Mouse (Mus musculus) hematopoietic stem cell, adult 5-6 weeks (primary cell): ENCODE measurements around the gene 2010109A12Rik. TPM values are rescaled to one million over a fixed set of nuclear protein-coding genes. Genes with fewer than 3 reads are reported as not detected.

Source experiments
- ATAC-seq, 2 experiments: fragments of 125-278 bp in 1 of 2; replicated peaks in 1 of 2; 2 replicates each; pipeline ENCODE4 v1.8.0; 2016 to 2017; ENCODE audit warnings: inconsistent platforms in 2 of 2, mild to moderate bottlenecking in 2 of 2, moderate number of reproducible peaks in 2 of 2, low read depth in 1 of 2, moderate TSS enrichment in 1 of 2; ENCODE audit not compliant: low FRiP score in 2 of 2, poor library complexity in 2 of 2, severe bottlenecking in 2 of 2, insufficient read depth in 1 of 2, low TSS enrichment in 1 of 2
- total RNA-seq: library from RNA; stranded (forward); fragments of 172-1452, 232-1000 nt; gene quantifications from 2 replicates; pipeline ENCODE4 v1.2.3, GENCODE M21; 2017

2010109A12Rik gene
- 4.8 and 4.9 TPM in 2 replicates for total RNA-seq

DNA sequence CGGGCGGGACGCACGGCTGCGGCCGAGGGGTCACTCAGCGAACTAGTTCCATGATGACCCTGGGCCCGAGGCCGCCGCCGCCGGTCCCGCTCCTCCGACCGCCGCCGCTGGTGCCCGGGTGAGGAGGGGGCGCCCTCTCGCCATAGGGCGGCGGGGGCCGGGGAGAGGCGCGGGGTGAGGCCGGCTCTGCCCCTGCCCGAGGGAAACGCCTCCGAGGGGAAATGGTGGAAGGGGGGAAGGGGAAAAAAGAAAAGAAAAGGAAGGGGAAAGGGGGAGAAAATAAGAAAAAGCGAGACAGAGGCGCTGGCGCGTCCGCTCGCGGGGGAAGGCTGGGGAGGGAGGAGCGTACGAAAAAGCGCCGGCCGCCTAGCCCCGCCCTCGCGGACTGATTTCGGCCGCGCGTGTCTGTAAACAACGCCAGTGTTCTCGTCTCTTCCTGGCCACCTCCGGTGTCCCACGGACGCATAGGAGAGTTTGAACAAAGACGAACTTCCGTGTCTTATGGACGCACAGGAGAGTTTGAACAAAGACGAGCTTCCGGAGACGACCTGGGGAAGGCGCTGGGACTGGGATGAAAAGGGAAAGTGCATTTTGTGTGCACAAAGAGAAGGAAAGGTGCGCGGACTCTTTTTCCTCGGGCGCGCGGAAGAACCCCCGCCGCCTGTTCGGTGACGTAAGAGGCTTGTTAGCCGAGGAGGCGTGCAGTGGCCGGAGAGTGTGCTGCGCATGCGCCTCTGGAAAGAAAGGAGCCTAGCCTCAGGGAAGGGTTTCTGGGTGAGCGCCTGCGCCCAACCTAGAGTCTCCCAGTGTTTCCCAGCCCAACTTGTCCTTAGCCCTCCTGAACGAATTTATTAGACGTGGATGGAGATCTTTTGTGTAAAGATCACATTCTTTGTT lies at the start of gene 2010109A12Rik, which contains the start of gene Ccni:
Gene 2010109A12Rik, plus strand, starts transcription at position 410 of the 897 bp plus-strand sequence.
Gene Ccni, minus strand, starts transcription at position 387 of the 897 bp plus-strand sequence.
- peak; percentile 93 to 94 for ATAC-seq

DNA sequence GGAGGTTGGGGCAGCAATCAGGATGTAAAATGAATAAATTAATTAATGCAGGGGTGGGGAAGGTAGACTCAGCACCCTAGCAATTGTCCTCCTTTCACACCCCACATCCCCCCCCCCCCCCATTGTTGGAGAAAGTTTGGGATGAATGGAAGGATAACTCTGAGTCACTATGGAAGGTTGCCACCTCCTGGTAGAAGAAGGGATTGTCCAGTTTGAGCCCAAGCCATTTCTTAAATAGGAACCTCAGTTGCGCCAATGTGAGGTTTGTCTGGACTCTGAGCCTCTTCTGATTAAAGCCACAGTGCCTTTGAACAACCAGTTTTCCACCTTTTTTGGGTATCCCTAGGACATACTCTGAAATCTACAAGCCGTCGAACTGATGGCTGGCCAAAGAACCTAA lies 42.8 kb upstream of the 2010109A12Rik start:
- 0 out of 4 replicates have a peak, but pooled peaks have one; percentile 28 to 32 for ATAC-seq

DNA sequence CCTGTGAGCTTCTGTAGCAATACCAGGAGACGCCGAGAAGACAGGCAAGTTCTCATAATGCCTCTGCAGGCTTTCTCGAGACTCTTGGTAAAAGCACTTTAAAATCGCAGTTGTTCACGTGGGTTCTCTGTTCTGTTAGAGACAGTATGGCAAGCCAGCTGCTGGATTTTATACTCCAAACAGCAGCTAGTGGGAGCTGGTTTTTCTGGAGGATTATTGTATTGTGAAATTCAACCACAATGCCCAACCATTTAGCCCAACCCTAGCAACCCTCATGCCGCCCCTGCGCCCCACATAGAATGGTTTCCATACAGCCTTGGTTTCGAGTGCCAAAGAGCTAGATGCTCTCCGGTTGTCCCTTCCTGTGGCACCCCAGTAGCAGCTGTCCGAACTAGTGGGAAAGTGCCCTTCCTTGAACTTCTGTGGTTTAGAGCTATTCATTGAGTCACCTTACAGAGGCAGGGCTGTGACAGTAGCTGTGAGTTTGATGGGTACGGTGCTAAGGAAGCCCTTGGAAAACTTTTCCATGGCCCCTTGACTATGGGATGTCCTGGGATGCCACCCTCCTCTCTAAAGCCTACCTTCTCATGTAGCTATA lies 38.3 kb upstream of the 2010109A12Rik start:
- no peak for ATAC-seq

DNA sequence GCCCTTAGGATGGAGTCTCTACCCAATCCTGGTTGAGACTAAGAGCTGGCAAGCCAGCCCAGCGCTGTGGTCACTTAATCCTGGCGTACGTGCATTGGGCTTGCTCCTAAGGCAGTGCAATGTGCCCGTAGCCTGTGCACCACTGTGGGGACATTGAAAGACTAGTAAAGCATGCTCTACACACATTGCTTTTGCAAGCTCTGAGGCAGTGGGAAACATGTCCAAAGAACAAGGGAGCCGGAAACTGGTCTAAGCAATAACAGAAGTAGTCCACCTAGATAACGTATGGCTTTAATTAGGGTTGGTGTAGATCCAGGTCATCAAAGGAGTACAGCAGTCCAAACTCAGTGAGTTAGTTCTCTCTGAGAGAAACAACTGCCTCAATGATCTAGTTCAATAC lies 37.7 kb upstream of the 2010109A12Rik start:
- no peak for ATAC-seq

DNA sequence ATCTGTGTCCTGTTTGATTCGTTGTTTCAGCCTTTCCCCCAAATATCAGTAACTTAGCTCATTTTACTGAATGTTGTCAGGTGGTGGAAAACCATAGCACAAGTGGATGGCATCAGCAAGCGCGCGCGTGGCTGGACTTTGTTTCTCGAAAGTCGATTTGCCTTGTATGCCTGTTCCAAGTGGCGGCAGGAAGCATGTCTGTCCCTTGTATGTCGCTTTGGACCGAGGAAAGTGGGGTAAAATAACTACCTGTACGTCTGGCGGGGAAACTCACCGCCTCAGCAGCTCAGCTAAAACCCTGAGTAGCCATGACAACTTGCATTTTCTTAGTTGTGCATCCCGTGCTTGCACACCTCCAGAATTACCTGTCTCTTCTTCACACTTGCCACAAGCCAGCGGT lies 34.9 kb upstream of the 2010109A12Rik start:
- no peak for ATAC-seq

DNA sequence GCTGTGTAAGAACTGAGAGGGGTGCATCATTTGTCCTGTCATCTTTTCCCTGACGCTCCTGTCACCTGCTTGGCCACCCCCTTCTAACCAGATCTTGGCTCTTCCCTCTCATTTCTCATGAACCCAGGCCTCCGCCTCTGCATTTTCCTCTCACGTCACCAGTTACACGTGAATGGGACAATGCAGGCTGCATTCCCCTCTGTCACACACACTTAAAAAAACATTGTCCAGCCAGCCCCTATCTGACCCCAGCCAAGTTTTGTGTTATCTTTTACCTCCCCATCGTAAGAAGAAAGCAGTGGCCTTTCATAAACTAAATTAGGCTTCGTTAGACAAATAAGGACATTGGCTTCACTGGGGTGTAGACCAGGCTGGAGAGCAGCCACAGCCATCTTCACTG lies 33.8 kb upstream of the 2010109A12Rik start:
- no peak for ATAC-seq

DNA sequence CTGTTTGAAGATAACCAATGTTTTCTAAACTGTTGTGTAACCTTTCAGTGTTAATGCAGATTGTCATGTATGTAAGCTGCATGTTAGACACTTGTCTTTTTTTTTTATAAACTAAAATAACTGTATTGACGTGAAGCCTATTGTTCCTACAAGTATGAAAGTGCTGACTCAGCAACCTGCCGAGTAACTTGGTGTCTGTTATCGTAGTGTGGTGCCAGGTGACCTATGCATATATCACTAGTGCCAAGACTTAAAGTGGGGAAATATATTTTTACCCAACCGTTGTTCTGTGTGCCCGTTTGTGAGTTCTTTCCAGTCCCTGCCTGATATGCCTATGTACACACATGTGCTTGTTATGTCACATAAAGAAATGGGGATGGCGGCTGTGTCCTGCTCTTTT lies 31.6 kb upstream of the 2010109A12Rik start:
- ATAC-seq, result no peak

DNA sequence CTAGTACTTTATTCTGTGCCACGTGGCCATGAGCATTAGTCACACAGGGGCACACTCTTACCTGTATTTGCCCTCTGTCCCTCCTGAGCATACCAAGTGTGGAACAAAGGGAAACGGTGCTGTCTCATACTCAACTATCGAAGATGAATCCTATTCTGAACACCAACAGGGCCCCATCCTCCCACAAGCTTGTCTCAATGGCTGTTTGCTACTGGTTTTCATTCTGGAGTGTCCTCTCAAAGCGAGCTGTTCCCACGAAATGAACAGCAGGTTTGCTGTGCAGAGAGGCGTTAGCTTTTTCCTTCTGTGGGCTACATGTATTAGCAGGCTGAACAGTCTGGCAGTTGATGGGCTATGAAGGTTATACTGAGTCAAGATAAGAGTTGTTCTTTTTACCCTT lies 27.7 kb upstream of the 2010109A12Rik start:
- no peak for ATAC-seq

DNA sequence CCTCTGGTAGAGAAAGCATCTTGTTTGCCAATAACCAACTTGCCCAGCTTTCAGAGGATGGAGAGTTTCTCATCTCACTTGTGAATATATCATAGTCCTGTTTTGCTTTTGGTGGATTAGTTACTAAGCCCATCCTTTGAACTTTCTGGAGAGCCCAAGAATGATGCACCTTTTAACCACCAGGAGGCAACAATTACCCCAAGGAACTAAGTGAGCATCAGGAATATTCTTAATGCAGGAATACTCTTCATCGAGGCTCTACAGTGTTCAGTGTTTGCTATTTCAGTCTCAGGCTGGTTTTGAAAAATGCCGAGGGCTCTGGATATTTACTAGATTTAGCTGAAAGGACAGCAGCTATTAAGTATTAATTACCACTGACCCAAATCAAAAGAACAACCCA lies 26.1 kb upstream of the 2010109A12Rik start:
- ATAC-seq, result peak in 1 of 2 experiments; percentile 69; a peak in 1 of 4 replicates

DNA sequence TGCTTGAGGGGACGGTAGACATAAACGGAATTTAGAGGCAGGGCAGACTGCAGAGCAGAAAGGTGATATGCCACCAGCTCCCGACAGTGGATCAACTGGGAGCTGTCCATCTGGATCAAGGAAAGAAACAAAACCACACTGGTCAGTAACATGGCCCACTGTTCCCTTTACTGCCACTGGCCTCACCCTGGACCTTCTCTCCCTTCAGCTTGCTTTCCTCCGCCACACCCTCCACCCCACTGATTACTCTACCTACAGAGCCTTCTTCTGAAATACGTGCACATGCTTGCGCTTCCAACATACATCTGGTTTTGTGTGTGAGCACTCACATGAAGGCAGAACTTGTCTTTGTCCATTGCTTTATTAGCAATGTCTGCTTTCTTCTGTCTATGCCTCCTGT lies 23.0 kb upstream of the 2010109A12Rik start:
- no peak for ATAC-seq

DNA sequence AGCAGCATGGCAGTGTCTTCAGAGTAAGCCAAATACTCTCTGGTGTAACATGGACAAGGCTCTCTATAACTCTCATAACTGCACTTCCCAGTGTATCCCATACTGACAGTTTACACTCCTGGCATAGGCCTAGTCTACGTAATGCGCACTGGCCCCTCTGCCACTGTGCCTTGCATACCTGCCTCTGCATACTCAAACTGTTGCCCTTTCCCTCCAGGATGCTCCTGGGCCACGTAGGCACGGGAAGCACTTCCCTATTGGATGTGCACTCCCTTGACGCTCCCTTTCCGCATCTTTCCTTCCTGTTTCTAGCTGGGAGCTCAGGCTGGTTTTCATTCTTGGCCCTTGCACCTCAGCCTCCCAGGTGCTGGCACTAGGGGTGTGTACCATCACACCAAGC lies 21.8 kb upstream of the 2010109A12Rik start:
- ATAC-seq, result no peak

DNA sequence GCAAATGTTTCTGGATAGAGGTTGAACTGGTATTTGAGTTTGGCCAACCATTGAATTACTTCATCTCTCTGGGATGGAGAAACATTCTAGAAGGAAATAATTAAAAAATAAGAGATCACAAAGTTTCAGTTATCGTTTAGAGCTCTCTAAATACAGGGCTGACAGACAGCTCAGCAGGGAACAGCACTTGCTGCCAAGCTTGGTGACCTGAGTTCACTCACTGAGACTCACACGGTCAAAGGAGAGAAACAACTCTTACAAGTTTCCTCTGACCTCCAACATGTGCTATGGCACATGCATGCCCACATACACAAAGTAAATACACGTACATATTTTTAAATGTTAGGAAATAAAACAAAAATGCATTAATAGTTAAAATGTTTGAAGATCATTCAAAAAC lies 16.7 kb upstream of the 2010109A12Rik start:
- ATAC-seq, result no peak

DNA sequence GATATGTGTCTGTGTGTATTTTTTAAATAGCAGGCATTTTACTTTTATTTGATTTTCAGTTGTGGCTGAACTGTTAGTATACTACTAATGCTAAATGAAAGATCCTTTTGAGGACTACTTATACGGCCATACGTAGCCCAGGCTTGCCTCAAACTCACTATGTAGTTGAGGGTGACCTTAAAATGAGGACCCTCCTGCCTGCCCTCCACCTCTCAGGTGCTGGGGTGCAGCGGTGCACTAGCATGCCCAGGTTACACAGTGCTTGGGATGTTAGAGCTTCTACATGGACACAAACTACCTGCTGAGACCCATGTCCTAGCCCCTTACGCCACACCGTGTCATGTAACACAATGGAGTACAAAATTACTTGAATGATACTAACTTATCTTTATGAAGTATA lies 15.9 kb upstream of the 2010109A12Rik start:
- no peak for ATAC-seq

DNA sequence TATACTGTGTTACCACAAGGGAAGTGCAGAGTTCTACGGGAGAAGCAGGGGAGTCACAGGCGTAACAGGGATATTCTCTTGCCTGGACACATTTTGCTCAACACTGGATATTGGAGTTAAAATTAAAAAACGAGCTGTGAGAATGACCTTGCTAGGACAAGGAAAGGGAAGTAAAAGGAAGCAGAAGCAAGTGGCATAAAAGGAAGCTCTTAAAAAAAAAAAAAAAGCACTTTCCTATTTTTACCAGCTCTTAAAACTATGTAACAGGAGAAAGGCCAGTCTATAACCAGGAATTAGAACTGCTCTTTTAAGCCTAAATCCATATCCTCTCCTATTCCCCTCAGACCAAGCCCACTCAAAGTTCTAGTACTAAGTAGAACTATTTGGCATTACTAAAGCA lies 8.1 kb upstream of the 2010109A12Rik start:
- no peak for ATAC-seq

DNA sequence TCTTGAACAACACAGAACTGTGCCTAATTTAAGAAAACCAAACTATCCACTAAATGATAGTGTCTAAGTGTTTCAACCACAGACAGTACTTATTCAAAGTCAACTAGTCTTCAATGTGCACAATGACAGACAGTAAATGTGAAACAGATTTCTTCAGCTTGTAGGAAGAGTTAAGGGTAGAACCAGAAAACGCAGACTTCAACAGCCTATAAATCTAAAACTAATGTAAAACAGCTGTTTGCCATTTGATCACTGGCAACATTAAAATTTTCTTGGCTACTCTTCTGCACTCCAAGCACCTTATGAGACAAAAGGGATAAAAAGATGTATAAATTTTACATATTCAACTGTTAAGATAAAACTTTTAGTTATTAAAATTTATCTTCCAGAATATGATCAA lies 5.1 kb upstream of the 2010109A12Rik start:
- no peak for ATAC-seq

DNA sequence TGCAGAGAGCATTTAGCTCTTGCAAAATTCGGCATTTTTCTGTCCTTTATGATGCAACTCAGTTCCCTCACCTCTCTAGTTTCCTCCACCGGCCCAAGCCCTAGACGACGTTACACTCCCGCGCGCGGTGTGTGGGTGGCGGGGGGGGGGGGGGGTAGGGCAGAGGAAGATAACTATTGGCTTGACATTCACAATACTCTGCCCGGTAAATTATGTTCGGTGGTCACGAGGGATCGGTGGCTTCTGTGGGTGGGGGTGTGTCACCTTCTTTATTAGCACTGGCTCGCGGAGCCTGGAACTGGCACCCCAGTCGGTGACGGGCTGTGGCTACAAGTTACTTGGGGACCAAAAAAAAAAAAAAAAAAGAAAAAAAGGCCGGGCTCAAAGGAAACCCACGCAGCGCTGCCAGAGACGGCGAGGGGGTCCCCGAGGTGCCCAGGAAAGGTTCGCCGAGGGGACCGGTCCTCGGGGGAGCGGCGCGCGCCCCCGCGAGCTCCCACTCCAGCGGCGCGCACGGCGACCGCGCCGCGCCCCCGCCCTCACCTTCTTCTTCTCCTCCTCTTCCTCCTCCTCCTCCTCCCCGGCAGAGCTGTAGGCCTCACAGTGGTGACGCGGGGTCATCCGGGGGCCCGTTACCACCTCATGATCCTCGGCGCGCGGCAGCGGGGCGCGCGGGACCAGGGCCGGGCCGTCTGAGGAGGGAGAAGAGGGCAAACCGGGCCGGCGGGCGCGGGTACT lies 778 bp upstream of the 2010109A12Rik start:
- peak; percentile 28 to 46; a peak in 3 of 4 replicates for ATAC-seq

DNA sequence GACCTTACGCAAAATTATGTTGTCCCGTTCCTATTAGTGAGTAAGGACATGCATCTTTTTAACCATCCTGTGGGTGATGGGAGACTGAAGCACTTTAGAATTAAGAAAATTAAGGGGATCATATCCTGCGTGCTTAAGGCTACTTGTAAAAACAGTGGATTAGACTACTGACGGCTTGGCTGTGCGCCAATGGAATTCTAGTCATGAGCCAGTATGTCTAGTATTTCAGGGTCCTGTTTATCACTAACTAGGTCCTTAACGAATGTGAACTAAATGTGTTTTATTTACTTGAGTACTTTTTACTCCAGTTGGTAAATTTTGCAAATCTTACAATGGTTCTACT lies 659 bp downstream of the 2010109A12Rik start:
- ATAC-seq, result no peak

DNA sequence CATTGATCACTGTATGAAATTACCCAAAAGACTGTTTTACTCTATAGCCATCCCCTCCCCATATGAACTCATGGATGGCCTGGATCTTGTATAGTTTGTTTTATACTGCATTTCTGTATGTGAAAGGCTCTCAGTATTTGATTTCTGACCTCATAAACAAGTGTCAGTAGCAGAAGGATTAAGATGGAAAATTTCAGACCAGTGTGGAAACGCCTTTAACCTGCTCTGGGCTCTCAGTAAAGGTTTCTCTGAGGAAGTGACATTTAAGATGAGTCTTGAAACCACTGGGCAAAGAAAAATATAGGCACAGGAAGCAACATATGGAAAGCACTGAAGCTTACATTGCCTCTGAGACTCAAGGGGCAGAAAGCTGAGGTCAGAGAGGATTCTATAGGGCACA lies 1.2 kb downstream of the 2010109A12Rik start:
- no peak for ATAC-seq
